ENCODE assay signal across 8 mouse cellular contexts in the genomic region with DNA sequence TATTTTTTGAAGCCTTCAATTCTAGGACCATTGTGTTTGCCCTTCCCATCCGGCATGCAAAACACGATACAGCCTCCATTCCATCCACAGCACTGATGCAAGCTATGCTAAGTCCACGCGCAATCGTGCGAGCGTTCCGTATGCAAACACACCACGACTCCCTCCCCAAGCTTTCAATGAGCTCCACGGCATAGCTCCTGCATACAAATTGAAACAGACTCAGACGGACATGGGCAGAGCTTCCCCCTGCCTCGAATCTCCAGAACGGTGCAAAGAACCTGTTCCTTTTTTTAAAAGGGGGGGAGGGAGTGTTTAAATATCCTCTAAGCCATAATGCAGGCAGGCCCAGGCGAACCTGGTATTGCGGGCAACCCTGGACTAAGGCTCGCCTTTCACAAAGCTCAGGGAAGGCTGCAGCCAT.
DNase-seq lines count a peak whose midpoint lies in the region; ATAC-seq and TF ChIP-seq lines count a peak whose summit lies in the region.

No protein-coding gene starts in this region.

- peak overlapping the region; percentile 87 for H3K4me3 ChIP-seq in heart, embryonic 13.5 days
- H3K4me3 ChIP-seq in cerebellum, adult 2 months (replicated peaks; ENCODE audit: insufficient read depth, low read depth, low read length) = peak overlapping the region; percentile 81
- peak overlapping the region; percentile 93 for H3K4me3 ChIP-seq in olfactory bulb, adult 2 months (ENCODE audit: insufficient read depth, low read depth, low read length)

- H3K9ac ChIP-seq in heart, embryonic 13.5 days = peak overlapping the region; percentile 95

- no peaks in the 10 kb centered on the region for H3K36me3 ChIP-seq in heart, embryonic 13.5 days

- H3K27me3 ChIP-seq in heart, embryonic 13.5 days (replicated peaks) = peaks cover 12% of the 10 kb centered on the region
- no peaks in the 10 kb centered on the region for H3K27me3 ChIP-seq in cerebellum, adult 2 months (ENCODE audit: control insufficient read depth, insufficient read depth, low read length)

- ATAC-seq in heart, embryonic 13.5 days (ENCODE audit: extremely low read depth, insufficient number of reproducible peaks, low FRiP score, low TSS enrichment) = no peak
- peak; percentile 29 for ATAC-seq in frontal cortex, adult (ENCODE audit: low TSS enrichment)

- peak overlapping the region; percentile 90 for H3K4me2 ChIP-seq in heart, embryonic 13.5 days

- TF ChIP-seq CTCF in cerebellum, adult 2 months (IDR thresholded peaks at IDR 0.05; ENCODE audit: borderline replicate concordance, insufficient read depth, low read depth, low read length) = no peak
- no peak for TF ChIP-seq CTCF in olfactory bulb, adult 2 months (IDR thresholded peaks at IDR 0.05; ENCODE audit: insufficient read depth, low read depth, low read length)

- no peak for TF ChIP-seq POLR2A in cerebellum, adult 2 months (IDR thresholded peaks at IDR 0.05; ENCODE audit: borderline replicate concordance, insufficient read depth, low read length)
- no peak for TF ChIP-seq POLR2A in olfactory bulb, adult 2 months (IDR thresholded peaks at IDR 0.05; ENCODE audit: insufficient read depth, low read depth, low read length)

- intact Hi-C loops in left cerebral cortex, postnatal 36 days (cut with DNase I) = loop anchor here (2.0 to 5.0 kb wide), 3 partner anchors 42 to 255 kb away; no protein-coding TSS in a partner anchor

- peak overlapping the region; percentile 85; the same call in 1 of the 2 replicates for H3K27ac ChIP-seq in heart, embryonic 13.5 days (replicated peaks)
- H3K27ac ChIP-seq in cerebellum, adult 2 months (ENCODE audit: insufficient read depth, low read length) = peak overlapping the region; percentile 75
- H3K27ac ChIP-seq in olfactory bulb, adult 2 months (ENCODE audit: insufficient read depth, low read depth, low read length) = peak overlapping the region; percentile 91

- H3K4me1 ChIP-seq in heart, embryonic 13.5 days = peaks cover 35% of the 10 kb centered on the region
- peaks cover 7% of the 10 kb centered on the region; the same call in 1 of the 2 replicates for H3K4me1 ChIP-seq in cerebellum, adult 2 months (ENCODE audit: control insufficient read depth, insufficient read depth, low read length)
- H3K4me1 ChIP-seq in olfactory bulb, adult 2 months (ENCODE audit: control insufficient read depth, insufficient read depth, low read length) = peaks cover 12% of the 10 kb centered on the region

- H3K9me3 ChIP-seq in heart, embryonic 13.5 days = no peaks in the 10 kb centered on the region

- 3% methylated on average over 16 of the region's 16 CpGs for WGBS in heart, embryonic 13.5 days
- WGBS in cerebellum, adult 2 months = 3% methylated on average over 16 of the region's 16 CpGs
- WGBS in olfactory bulb, adult 2 months = 2% methylated on average over 16 of the region's 16 CpGs

- DNase-seq in heart, postnatal 4 days = no peak
- peak; percentile 55 to 61 for DNase-seq in cerebellum, adult 2 months
- peak; percentile 41 to 45 for DNase-seq in left cerebral cortex, postnatal 36 days (ENCODE audit: low spot score in 2 of 2)
- no peak for DNase-seq in urinary bladder, postnatal 10 days (ENCODE audit: low spot score)
- no peak for DNase-seq in spleen, adult 18-20 months

Comparison
In these comparisons a context has a peak if more than half of its experiments do, and no peak if none do; other contexts are left out.
1. DNase-seq: peak in cerebellum, adult 2 months (2 of 2) and left cerebral cortex, postnatal 36 days (2 of 2); none in heart, postnatal 4 days (single experiment), urinary bladder, postnatal 10 days (single experiment) and spleen, adult 18-20 months (0 of 2).
2. Peak in every context shown above with its lines, with median percentiles within 50 percentile points of each other: H3K27ac ChIP-seq and H3K4me3 ChIP-seq.